ENCODE assay signal across 13 mouse cellular contexts in genomic region chr3:41583621-41584020, GRCm38 (mm10). TPM values are rescaled to one million over a fixed set of nuclear protein-coding genes. Genes with fewer than 3 reads are reported as not detected.
DNase-seq lines count a peak whose midpoint lies in the region; ATAC-seq and TF ChIP-seq lines count a peak whose summit lies in the region.
"Had no signal": no experiment of that assay in that cellular context is flagged by ENCODE, and none has a peak within 500 bp of the region (broad histone marks: within the 10 kb centered on the region; RNA-seq: fewer than 3 reads in every experiment).

No protein-coding gene starts in this region.

- no peak for TF ChIP-seq CTCF in midbrain, postnatal 0 days (IDR thresholded peaks at IDR 0.05)
- no peak for TF ChIP-seq CTCF in lung, postnatal 0 days (IDR thresholded peaks at IDR 0.05)

- intact Hi-C loops in gastrocnemius, postnatal 14 days (cut with DNase I; ENCODE audit: low total_unique reads) = loop anchor here (10.0 kb wide), 1 partner anchor 399 kb away; no protein-coding TSS in a partner anchor

- H3K4me2 ChIP-seq in midbrain, postnatal 0 days (ENCODE audit: low read depth, low read length, poor library complexity, severe bottlenecking) = no peak overlapping the region
- H3K4me2 ChIP-seq in midbrain, embryonic 15.5 days = no peak overlapping the region
- no peak overlapping the region for H3K4me2 ChIP-seq in neural tube, embryonic 15.5 days
- no peak overlapping the region for H3K4me2 ChIP-seq in lung, postnatal 0 days (replicated peaks; ENCODE audit: low read depth, low read length)
- H3K4me2 ChIP-seq: liver, embryonic 15.5 days had no signal

- no peak overlapping the region for H3K9ac ChIP-seq in midbrain, postnatal 0 days (replicated peaks; ENCODE audit: low read length, poor library complexity, severe bottlenecking)
- no peak overlapping the region for H3K9ac ChIP-seq in midbrain, embryonic 15.5 days
- H3K9ac ChIP-seq in neural tube, embryonic 15.5 days (replicated peaks) = 0 out of 2 replicates have a peak overlapping the region, but pooled peaks have one; percentile 5
- H3K9ac ChIP-seq in lung, postnatal 0 days (replicated peaks; ENCODE audit: low read depth) = no peak overlapping the region
- H3K9ac ChIP-seq: liver, embryonic 15.5 days had no signal

- ATAC-seq in midbrain, postnatal 0 days (ENCODE audit: low FRiP score) = no peak
- no peak for ATAC-seq in midbrain, embryonic 15.5 days (replicated peaks)
- ATAC-seq in neural tube, embryonic 15.5 days (ENCODE audit: low FRiP score) = no peak
- no peak for ATAC-seq in megakaryocyte progenitor cell, adult 5-6 weeks (replicated peaks; ENCODE audit: poor library complexity)
- ATAC-seq in lung, postnatal 0 days = no peak

- peak; percentile 42 for DNase-seq in gastrocnemius, postnatal 14 days
- DNase-seq in gastrocnemius, adult 18-20 months (ENCODE audit: low spot score) = no peak
- peak; percentile 59 for DNase-seq in midbrain, postnatal 0 days (ENCODE audit: low spot score)
- peak; percentile 46 to 47 for DNase-seq in cerebellum, postnatal 14 days
- DNase-seq in lung, postnatal 0 days (ENCODE audit: low spot score) = no peak
- DNase-seq: spleen, adult 18-20 months; thymus, adult 18-20 months had no signal

- no peak overlapping the region for H3K4me3 ChIP-seq in midbrain, postnatal 0 days (ENCODE audit: low read depth, low read length)
- no peak overlapping the region for H3K4me3 ChIP-seq in midbrain, embryonic 15.5 days
- H3K4me3 ChIP-seq in neural tube, embryonic 15.5 days (replicated peaks) = no peak overlapping the region
- H3K4me3 ChIP-seq in lung, postnatal 0 days (ENCODE audit: low read depth, low read length) = no peak overlapping the region
- H3K4me3 ChIP-seq: left cerebral cortex, adult 2 months; liver, embryonic 15.5 days had no signal

- no peaks in the 10 kb centered on the region for H3K36me3 ChIP-seq in midbrain, postnatal 0 days (ENCODE audit: insufficient read depth, low read length)
- H3K36me3 ChIP-seq in midbrain, embryonic 15.5 days (replicated peaks) = no peaks in the 10 kb centered on the region
- H3K36me3 ChIP-seq in neural tube, embryonic 15.5 days = no peaks in the 10 kb centered on the region
- no peaks in the 10 kb centered on the region for H3K36me3 ChIP-seq in lung, postnatal 0 days (ENCODE audit: insufficient read depth, low read length)

- no peak for TF ChIP-seq EP300 in lung, postnatal 0 days (IDR thresholded peaks at IDR 0.05)

- no peaks in the 10 kb centered on the region for H3K9me3 ChIP-seq in midbrain, postnatal 0 days (ENCODE audit: low read length)
- H3K9me3 ChIP-seq in midbrain, embryonic 15.5 days = no peaks in the 10 kb centered on the region
- H3K9me3 ChIP-seq in neural tube, embryonic 15.5 days (replicated peaks) = no peaks in the 10 kb centered on the region
- no peaks in the 10 kb centered on the region for H3K9me3 ChIP-seq in lung, postnatal 0 days (ENCODE audit: low read length)
- H3K9me3 ChIP-seq: liver, embryonic 15.5 days had no signal

- H3K4me1 ChIP-seq in midbrain, postnatal 0 days (ENCODE audit: insufficient read depth, low read length) = peaks cover 6% of the 10 kb centered on the region; the same call in 1 of the 2 replicates
- peaks cover 19% of the 10 kb centered on the region for H3K4me1 ChIP-seq in midbrain, embryonic 15.5 days
- peaks cover 41% of the 10 kb centered on the region for H3K4me1 ChIP-seq in neural tube, embryonic 15.5 days
- no peaks in the 10 kb centered on the region for H3K4me1 ChIP-seq in lung, postnatal 0 days (ENCODE audit: insufficient read depth, low read depth, low read length)

- WGBS in midbrain, postnatal 0 days = 45% methylated on average over 4 of the region's 4 CpGs
- WGBS in midbrain, embryonic 15.5 days = 61% methylated on average over 4 of the region's 4 CpGs
- WGBS in neural tube, embryonic 15.5 days = 31% methylated on average over 4 of the region's 4 CpGs
- WGBS in lung, postnatal 0 days = 81% methylated on average over 4 of the region's 4 CpGs

- H3K27ac ChIP-seq in midbrain, postnatal 0 days (ENCODE audit: low read depth, low read length) = no peak overlapping the region
- no peak overlapping the region for H3K27ac ChIP-seq in midbrain, embryonic 15.5 days
- H3K27ac ChIP-seq in neural tube, embryonic 15.5 days (replicated peaks) = no peak overlapping the region
- H3K27ac ChIP-seq in lung, postnatal 0 days (ENCODE audit: low read length) = no peak overlapping the region
- H3K27ac ChIP-seq: left cerebral cortex, adult 2 months had no signal

- H3K27me3 ChIP-seq in midbrain, postnatal 0 days (ENCODE audit: insufficient read depth, low read length) = no peaks in the 10 kb centered on the region
- H3K27me3 ChIP-seq in midbrain, embryonic 15.5 days (replicated peaks) = no peaks in the 10 kb centered on the region
- no peaks in the 10 kb centered on the region for H3K27me3 ChIP-seq in neural tube, embryonic 15.5 days (replicated peaks)
- no peaks in the 10 kb centered on the region for H3K27me3 ChIP-seq in lung, postnatal 0 days (replicated peaks; ENCODE audit: insufficient read depth, low read length)
- H3K27me3 ChIP-seq: CH12.LX; liver, embryonic 15.5 days had no signal

RNA-seq across cellular contexts. Expression of gene Jade1, which starts 28.1 kb away (rescaled TPM):
- 10 to 100 TPM; 16.4 to 22.3 TPM for total RNA-seq in gastrocnemius, postnatal 14 days (2021)
- 10 to 100 TPM; 17.7 to 19.4 TPM for total RNA-seq in gastrocnemius, adult 18-20 months (2021)
- 18.8 and 21.8 TPM in 2 replicates for total RNA-seq in midbrain, postnatal 0 days (2014; rRNA removed)
- 15.0 and 16.7 TPM in 2 replicates for polyA plus RNA-seq in midbrain, postnatal 0 days (2015; fragmentation: Nextera tagmentation; extraction: Ambion mirVana)
- 13.8 and 14.0 TPM in 2 replicates for polyA plus RNA-seq in midbrain, embryonic 15.5 days (2015; fragmentation: Nextera tagmentation; extraction: Ambion mirVana)
- 15.2 and 15.6 TPM in 2 replicates for polyA plus RNA-seq in neural tube, embryonic 15.5 days (2015; fragmentation: Nextera tagmentation; extraction: Ambion mirVana)
- 45.3 and 47.8 TPM in 2 replicates for total RNA-seq in megakaryocyte progenitor cell, adult 5-6 weeks (2015)
- 34.6 and 38.7 TPM in 2 replicates for total RNA-seq in megakaryocyte progenitor cell, adult 5-6 weeks (2017)
- polyA plus RNA-seq in lung, postnatal 0 days (2015; fragmentation: Nextera tagmentation; extraction: Ambion mirVana) = 6.0 and 7.7 TPM in 2 replicates

Comparison
In these comparisons a context has a peak if more than half of its experiments do, and no peak if none do; other contexts are left out.
1. DNase-seq: peak in gastrocnemius, postnatal 14 days (single experiment), midbrain, postnatal 0 days (single experiment) and cerebellum, postnatal 14 days (2 of 2); none in gastrocnemius, adult 18-20 months (single experiment) and lung, postnatal 0 days (single experiment).